Mouse (Mus musculus): ENCODE measurements around the gene Depdc1b.

Depdc1b gene

GRCm38 (mm10) chr13:108317414-108317813 is 1.3 kb downstream of the Depdc1b start:
- DNase-seq (ENCODE audit: low spot score in 2 of 2) = no peak

- no peak for DNase-seq (ENCODE audit: low spot score in 2 of 2)
These were observed 2.9 kb downstream of the Depdc1b start for GRCm38 (mm10) chr13:108319028-108319427.

- DNase-seq (ENCODE audit: low spot score in 2 of 2) = no peak
These were observed 4.1 kb downstream of the Depdc1b start for GRCm38 (mm10) chr13:108320216-108320615.

DNA sequence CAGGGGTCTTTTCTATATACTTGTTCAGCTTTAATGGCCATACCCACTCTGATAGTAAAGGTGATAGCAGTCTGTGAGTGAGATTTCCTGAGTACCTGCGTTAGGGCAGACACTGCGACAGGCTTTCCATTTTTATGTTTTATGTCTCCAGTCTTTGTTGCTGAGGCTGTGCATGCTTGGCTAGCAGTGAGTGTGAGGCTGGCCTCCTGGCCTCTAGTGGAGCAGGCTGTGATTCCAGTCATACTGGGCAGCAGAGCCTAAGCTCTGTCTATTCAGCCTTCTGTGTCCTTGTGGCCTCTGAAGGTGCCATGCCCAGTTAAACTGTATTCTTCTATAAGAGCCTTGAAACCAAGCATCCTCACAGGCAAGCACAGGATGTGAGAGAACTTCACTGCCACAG is 6.3 kb downstream of the Depdc1b start:
- DNase-seq (ENCODE audit: low spot score in 2 of 2) = no peak

DNA sequence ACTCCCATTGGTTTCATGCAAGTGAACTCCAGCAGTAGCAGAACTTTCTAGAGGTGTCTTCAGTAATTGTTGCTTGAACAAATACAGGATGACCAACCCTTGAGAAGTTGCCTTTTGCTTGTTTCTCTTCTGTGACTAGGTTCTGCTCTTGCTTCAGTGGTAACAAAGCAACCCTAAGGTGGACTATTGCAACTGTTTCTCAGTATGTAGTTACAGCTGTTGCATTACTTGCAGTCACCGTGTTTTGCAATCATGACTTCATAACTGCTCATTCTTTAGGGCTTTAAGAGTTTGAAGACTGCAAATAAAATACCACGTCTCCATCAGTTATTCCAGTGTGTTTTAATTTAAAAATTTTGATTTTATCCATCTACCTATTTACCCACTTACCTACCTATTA is 7.2 kb downstream of the Depdc1b start:
- no peak for DNase-seq (ENCODE audit: low spot score in 2 of 2)

DNA sequence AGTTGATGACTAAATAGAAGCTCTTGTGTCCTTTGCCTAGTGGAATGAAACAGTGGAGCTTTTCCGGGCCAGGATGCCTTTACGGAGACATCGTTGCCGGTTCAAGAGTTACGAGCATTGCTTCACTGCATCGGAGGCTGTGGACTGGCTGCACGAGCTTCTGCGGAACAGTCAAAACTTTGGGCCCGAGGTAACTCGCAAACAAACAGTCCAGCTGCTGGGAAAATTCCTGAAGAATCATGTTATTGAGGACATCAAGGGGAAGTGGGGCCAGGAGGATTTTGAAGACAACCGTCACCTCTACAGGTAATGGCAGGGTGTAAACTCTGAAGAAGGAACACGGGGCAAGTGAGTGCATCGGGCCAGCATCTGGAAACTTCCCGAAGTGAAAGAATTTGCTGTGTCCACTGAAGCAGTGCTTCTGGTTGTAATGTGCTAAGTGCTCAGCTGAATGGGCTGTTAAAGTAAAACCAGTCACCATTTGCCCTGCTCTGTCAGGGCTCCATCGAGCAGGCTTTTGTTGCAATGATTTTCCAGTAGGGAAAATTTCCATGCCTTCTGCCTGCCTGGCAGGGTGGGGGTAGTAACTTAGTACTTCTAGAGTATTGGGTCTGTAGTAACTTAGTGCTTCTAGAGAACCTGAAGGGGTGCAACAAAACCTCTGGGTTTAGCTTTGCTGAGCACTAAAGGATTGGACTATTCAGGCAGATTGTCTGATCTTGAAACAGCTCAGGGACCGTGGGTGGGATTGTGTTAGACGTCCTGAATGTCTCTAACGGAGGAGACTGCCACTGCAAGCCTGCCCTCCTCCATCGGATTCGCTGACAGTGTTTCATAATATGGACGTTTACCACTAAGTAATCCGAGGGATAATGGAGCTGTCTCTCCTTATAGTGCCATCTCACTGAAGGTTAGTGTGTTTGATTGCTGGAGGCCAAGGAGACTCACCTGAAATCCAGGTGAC is 8.0 kb downstream of the Depdc1b start:
- DNase-seq (ENCODE audit: low spot score in 2 of 2) = no peak

DNA sequence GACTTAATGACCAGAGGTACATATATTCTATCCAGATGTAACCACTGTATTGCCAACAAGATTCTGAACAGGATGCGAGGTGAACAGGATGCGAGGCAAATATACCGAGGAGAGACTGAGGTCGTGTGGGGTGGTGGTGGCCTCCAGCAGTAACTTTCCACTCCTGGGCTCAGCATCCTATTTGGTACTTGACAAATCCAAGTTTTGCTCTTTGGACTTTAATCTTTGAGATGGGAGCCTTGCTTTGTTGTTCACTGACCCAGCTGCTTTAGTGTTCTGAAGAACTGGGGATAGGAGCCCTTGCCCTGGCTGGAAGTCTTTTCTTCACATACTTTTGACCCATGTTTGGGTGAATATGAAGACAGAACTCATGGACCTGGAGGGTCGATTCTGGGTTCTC is 9.7 kb downstream of the Depdc1b start:
- no peak for DNase-seq (ENCODE audit: low spot score in 2 of 2)

- no peak for DNase-seq (ENCODE audit: low spot score in 2 of 2)
These were observed 10.2 kb downstream of the Depdc1b start for GRCm38 (mm10) chr13:108326351-108326750.

DNA sequence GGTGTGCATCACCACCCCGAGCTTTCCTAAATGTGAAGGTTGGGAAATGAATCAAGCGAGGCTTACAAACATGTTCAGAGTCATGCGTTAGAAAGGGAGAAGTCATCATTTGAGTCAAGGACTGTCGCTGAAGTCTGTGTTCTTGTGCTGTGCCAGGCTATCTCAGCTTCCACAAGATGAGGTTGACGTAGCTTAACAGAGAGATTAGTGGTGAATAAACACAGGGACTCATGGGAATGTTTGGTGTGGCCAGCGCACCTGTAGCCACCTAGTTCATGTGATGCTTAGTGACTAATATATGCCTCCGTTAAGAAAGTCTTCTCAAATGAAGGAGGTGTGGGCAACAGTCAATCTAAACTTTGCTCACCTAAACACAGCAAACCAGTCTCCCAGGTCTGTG is 10.9 kb downstream of the Depdc1b start:
- DNase-seq (ENCODE audit: low spot score in 2 of 2) = no peak

DNA sequence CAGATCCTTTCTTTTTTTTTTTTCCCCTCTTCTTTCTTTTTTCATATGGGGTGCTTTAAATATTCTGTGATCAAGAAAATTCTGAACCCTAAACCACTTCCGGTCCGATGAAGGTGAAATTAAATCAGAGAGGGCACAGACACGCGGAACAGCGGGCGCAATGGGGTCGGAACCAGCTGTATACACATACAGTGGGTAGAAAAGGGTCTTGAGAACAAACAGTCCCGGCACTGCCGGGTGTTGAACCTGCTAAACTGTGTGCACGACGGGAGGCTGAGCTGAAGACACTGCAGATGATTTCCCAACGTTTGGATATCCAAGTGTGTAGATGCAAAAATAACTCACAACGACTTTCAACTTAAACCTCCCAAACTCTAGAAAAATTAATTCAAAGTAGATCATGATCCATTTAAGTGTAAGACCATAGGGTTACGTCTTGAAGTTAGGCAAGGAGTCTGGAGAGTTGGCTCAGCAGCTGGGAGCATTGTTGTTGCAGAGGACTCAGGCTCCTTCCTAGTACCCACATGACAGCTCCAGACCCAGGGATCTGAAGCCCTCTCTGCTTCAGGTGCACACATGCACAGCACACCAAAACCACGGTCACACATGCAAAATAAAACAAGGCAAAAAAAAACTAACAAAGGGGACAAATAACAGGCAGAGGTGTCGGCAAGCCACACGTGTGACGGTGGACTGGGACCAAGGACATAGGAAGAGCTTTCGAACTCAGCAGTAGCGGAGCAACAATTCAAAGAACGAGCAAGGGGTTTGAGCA is 12.5 kb downstream of the Depdc1b start:
- DNase-seq (ENCODE audit: low spot score in 2 of 2) = no peak

GRCm38 (mm10) chr13:108329693-108330092 is 13.6 kb downstream of the Depdc1b start:
- DNase-seq (ENCODE audit: low spot score in 2 of 2) = no peak

DNA sequence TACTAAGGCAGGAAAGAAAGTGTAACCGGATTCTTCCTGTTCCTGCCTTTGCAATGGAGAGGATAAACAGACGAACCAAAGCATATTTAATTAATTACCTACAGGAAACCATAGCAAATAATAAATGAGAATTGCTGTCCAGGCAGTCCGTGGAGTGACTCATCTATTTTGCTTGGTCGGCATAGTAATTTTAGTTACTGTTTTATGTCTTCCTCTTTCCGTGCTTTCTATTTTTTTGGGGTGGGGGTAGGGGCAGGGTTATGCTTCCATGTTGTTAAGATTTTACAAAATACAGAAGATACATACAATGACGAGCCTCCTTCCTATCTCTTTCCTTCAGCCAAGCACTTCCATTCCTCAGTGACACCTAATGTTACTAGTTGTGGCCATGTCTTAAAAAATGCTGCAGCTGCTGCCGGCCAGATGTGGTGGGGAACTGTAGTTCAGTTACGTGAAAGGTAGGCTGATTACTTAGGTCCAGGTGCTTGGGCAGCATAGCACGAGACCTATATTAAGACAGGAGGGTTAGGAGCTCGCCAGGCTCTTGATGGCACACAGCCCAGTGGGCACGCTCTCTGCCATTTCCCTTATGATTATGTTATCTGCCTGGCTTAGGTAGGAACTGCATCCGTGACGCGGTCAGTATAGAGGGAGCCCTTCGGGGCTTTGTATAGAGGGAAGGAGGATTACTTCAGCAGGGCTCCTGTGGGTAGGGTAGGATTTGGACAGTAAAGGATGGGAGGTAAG is 19.3 kb downstream of the Depdc1b start:
- DNase-seq (ENCODE audit: low spot score in 2 of 2) = no peak

- DNase-seq (ENCODE audit: low spot score in 2 of 2) = no peak
These were observed 20.1 kb downstream of the Depdc1b start for GRCm38 (mm10) chr13:108336192-108336591.

GRCm38 (mm10) chr13:108337340-108337739 is 21.2 kb downstream of the Depdc1b start:
- no peak for DNase-seq (ENCODE audit: low spot score in 2 of 2)

DNA sequence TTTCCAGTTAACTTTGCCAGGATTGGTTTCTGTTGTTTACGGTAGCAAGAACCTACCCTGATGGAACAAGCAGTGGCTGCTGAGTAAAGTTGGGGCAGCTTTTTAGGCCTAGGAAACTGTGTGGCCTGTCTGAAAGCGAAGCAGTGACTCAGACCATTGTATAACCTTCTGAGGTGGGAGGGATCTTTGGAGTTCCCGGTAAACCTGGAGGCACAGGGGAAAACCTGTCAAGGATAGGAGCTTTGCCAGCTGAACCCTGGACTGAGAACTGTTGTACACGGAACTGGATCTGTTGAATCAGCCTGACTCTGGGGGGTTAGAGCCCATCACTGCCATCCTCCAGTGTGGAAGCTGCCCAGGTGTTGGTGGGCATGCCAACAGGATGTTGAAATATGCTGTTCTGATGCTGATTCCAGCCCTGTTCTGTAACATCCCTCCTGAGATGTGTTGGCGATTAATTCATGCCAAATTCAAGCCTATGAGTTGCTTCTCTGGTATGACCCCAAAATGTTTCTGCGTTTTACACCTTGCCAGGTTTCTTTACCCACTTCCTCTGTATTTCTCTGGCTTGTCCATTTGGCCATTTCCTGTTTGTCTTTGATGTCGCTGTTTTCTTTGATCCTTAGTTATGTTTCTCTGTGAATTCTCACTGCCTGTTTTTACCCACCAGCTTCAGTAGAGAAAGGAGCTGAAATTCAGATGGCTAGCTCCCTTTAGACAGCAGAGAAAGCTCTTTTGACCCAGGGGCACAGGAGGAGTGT is 22.1 kb downstream of the Depdc1b start:
- no peak for DNase-seq (ENCODE audit: low spot score in 2 of 2)

GRCm38 (mm10) chr13:108339907-108340596 is 23.9 kb downstream of the Depdc1b start:
- DNase-seq (ENCODE audit: low spot score in 2 of 2) = no peak

DNA sequence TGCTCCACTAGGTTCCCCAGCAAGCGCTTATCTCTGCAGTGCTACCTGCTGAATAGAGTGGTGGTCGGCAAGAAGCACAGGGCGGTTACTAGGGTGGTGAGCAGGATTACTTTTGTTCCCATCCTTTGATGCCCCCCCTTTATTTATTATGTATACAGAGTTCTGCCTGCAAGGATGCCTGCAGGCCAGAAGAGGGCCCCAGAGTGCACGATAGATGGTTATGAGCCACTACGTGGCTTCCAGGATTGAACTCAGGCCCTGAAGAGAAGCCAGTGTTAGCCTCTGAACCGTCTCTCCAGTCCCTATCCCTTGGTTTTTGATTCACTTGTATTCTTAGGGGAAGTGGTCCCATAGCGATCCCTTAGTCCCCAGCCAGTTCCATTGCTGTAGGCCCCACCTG is 25.5 kb downstream of the Depdc1b start:
- DNase-seq (ENCODE audit: low spot score in 2 of 2) = no peak

DNA sequence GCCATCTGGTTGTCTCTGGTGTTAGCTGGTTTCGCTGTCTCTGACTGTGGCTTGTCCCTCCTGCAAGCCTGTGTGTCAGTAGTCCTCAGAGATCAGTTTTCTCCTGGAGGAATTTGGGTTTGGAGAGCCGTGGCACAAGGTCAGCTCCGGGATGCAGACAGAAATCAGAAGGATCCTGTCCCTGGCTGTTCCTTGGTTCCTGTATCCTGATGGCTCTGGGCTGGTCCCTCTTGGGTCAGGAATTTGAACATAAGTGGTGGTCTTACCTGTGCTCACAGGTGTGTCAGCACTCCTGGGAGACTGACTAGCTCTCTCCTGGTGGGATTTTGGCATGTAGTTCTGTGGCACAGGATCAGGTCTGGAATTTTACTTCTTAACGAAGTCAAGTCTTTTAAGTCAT is 29.6 kb downstream of the Depdc1b start:
- no peak for DNase-seq (ENCODE audit: low spot score in 2 of 2)

DNA sequence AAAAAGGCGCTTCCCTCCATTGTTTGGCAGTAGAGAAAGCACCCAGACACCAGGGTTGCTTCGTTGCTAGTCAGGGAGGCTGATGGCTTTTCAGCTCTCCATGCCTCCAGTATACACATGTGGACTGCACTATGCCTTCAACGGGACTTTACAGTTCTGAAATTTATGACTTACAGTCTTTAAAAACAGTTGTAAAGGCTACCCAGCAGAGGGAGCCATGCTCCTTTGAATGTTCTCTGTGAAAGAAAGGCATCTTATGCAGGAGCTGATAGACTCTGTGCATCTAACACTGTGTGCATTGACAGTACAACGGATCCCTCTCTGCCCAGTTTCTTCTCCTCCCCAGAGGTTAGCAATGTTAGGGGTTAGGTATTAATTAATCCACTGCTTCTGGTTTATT is 30.9 kb downstream of the Depdc1b start:
- no peak for DNase-seq (ENCODE audit: low spot score in 2 of 2)

DNA sequence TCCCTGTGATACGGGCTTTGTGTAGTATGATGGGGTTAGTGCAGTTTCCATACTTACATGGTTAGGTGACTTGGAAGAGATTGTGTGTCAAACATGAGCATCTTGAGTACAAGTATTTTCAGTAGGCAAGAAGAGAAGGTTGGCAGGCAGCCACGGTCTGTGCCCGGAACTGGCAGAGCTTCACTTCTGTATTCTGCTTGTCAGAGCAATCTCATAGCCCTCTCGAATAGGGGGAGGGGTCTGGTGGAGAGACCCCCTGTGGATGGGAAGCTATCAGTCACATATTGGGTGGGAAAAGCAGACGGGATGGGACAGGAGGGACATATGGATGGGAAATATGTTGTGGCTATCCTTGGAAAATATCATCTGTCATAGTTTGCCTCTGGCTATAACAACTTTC is 33.5 kb downstream of the Depdc1b start:
- DNase-seq (ENCODE audit: low spot score in 2 of 2) = peak in 1 of 2 experiments; percentile 8

GRCm38 (mm10) chr13:108353781-108354180 is 37.6 kb downstream of the Depdc1b start:
- no peak for DNase-seq (ENCODE audit: low spot score in 2 of 2)

Data from right cerebral cortex, postnatal 36 days (tissue).